Mouse (Mus musculus): ENCODE measurements around the gene Dohh. TPM values are rescaled to one million over a fixed set of nuclear protein-coding genes. Genes with fewer than 3 reads are reported as not detected.

Gene Dohh
- polyA plus RNA-seq, 1 experiment from 2014 or later, result 59.4 TPM

- 47% methylated on average over 5 of the region's 5 CpGs for WGBS
- Histone ChIP-seq H3K27me3 (replicated peaks; ENCODE audit: control insufficient read depth, insufficient read depth, low read length) (no peaks in the 10 kb centered on the region), H3K4me1 (replicated peaks; ENCODE audit: control insufficient read depth, insufficient read depth, low read length) (peaks cover 3% of the 10 kb centered on the region; the same call in 1 of the 2 replicates), H3K4me3 (ENCODE audit: low read depth, low read length) (no peak within 1 kb of the TSS), H3K9me3 (ENCODE audit: control insufficient read depth) (no peaks in the 10 kb centered on the region), H3K27ac (ENCODE audit: low read depth, low read length) (no peak within 1 kb of the TSS), H3K36me3 (ENCODE audit: control insufficient read depth, insufficient read depth) (peaks cover 34% of the 10 kb centered on the region), H3K9ac (ENCODE audit: low read depth, low read length) (no peak within 1 kb of the TSS; the same call in 1 of the 2 replicates), H3K4me2 (replicated peaks; ENCODE audit: low read depth) (no peak within 1 kb of the TSS)
- no peak for TF ChIP-seq CTCF (IDR thresholded peaks at IDR 0.05; ENCODE audit: low read depth)
- no peak for ATAC-seq
Measured at GRCm38 (mm10) chr10:81388505-81389055, 4.4 kb downstream of the Dohh start, which contains the start of gene Gm48552. TSS of gene Gm48552 (plus strand) at chr10:81389005.

- 76% methylated on average over 3 of the region's 3 CpGs for WGBS
- ATAC-seq, result no peak
- Histone ChIP-seq H3K9me3 (ENCODE audit: control insufficient read depth) (no peaks in the 10 kb centered on the region), H3K27ac (ENCODE audit: low read depth, low read length) (no peak overlapping the region), H3K36me3 (ENCODE audit: control insufficient read depth, insufficient read depth) (peaks cover 34% of the 10 kb centered on the region), H3K4me3 (ENCODE audit: low read depth, low read length) (no peak overlapping the region), H3K4me1 (replicated peaks; ENCODE audit: control insufficient read depth, insufficient read depth, low read length) (peaks cover 3% of the 10 kb centered on the region; the same call in 1 of the 2 replicates), H3K9ac (ENCODE audit: low read depth, low read length) (no peak overlapping the region; the same call in 1 of the 2 replicates), H3K27me3 (replicated peaks; ENCODE audit: control insufficient read depth, insufficient read depth, low read length) (no peaks in the 10 kb centered on the region), H3K4me2 (replicated peaks; ENCODE audit: low read depth) (no peak overlapping the region)
- no peak for TF ChIP-seq CTCF (IDR thresholded peaks at IDR 0.05; ENCODE audit: low read depth)
Measured at GRCm38 (mm10) chr10:81389373-81389772, 5.1 kb downstream of the Dohh start.

DNA sequence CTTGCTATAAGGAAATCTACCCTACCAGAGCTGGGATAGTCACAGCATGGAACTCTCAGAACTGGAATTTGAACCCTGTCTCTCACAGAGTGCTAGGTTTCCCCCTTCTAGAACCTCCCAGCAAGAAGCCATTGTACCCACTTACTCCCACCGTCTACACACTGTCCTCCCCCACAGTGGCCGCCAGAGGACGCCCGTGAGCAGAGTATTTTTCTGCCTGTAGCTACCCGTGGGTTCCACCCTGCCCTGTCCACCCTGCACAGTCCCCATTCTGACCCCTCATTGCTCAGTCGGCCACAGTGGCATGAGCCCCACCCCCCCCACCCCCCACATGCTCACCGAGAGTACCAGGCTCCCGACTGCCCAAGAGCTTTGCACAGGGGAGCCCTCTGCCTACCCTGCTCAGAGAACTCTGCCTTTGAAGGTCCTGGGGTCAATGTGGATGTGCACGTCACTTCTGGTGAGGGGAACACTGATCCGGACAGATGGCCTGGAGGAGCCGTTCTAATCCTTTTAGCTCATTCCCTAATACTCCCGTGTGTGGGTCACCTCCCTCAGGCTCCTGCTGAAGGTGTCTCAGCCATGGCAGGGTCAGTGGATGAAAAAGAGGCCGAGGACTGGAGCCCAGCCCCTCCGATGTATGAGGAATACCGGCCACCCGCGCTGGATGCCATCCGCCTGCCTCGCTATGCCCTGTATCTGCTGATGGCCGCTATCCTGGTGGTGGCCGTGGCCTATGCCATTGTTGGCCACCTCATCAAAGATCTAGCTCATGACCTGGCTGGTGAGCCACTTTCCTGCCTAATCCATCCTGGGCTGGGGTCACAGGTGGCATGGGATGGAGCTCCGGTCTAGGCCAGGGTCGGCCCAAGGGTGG is 5.8 kb downstream of the Dohh start:
- H3K9ac ChIP-seq (ENCODE audit: low read depth, low read length), result no peak overlapping the region
- H3K36me3 ChIP-seq (ENCODE audit: control insufficient read depth, insufficient read depth), result peaks cover 37% of the 10 kb centered on the region
- WGBS, result 62% methylated on average over 23 of the region's 23 CpGs
- no peak overlapping the region for H3K4me3 ChIP-seq (ENCODE audit: low read depth, low read length)
- no peaks in the 10 kb centered on the region for H3K9me3 ChIP-seq (ENCODE audit: control insufficient read depth)
- H3K27me3 ChIP-seq (replicated peaks; ENCODE audit: control insufficient read depth, insufficient read depth, low read length), result no peaks in the 10 kb centered on the region
- peak; percentile 93 for TF ChIP-seq CTCF (IDR thresholded peaks at IDR 0.05; ENCODE audit: low read depth)
- no peak overlapping the region for H3K4me2 ChIP-seq (replicated peaks; ENCODE audit: low read depth)
- no peak overlapping the region for H3K27ac ChIP-seq (ENCODE audit: low read depth, low read length)
- ATAC-seq, result no peak
- H3K4me1 ChIP-seq (replicated peaks; ENCODE audit: control insufficient read depth, insufficient read depth, low read length), result peaks cover 2% of the 10 kb centered on the region; the same call in 1 of the 2 replicates

- Histone ChIP-seq H3K27ac (ENCODE audit: low read depth, low read length) (no peak overlapping the region), H3K27me3 (replicated peaks; ENCODE audit: control insufficient read depth, insufficient read depth, low read length) (no peaks in the 10 kb centered on the region), H3K36me3 (ENCODE audit: control insufficient read depth, insufficient read depth) (peaks cover 38% of the 10 kb centered on the region), H3K9ac (ENCODE audit: low read depth, low read length) (no peak overlapping the region), H3K9me3 (ENCODE audit: control insufficient read depth) (no peaks in the 10 kb centered on the region), H3K4me1 (replicated peaks; ENCODE audit: control insufficient read depth, insufficient read depth, low read length) (no peaks in the 10 kb centered on the region; the same call in 1 of the 2 replicates), H3K4me2 (replicated peaks; ENCODE audit: low read depth) (no peak overlapping the region), H3K4me3 (ENCODE audit: low read depth, low read length) (no peak overlapping the region)
- 90% methylated on average over 13 of the region's 13 CpGs for WGBS
- TF ChIP-seq CTCF (IDR thresholded peaks at IDR 0.05; ENCODE audit: low read depth), result no peak
- ATAC-seq, result no peak
Measured at GRCm38 (mm10) chr10:81390678-81390965, 6.4 kb downstream of the Dohh start.

DNA sequence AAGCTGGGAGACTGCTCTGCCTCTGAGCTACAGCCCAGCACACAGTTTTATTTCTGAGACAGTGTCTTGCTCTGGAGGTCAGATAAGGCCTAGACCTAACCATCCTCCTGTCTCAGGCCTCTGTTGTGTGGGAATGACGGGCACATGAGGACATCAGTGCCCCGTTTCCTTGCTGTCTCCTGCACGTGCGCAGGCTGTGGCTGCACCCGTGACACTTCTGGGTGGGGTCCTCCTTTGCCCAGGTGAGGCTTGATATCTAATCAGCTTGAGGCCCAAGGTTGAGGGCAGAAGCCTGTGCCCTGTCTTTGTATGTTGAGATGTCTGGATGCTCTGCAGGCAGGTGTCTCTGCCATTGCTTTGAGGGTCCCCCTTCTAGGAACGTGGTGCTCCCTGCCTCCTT is 8.0 kb downstream of the Dohh start:
- 43% methylated on average over 6 of the region's 6 CpGs for WGBS
- TF ChIP-seq CTCF (IDR thresholded peaks at IDR 0.05; ENCODE audit: low read depth), result no peak
- ATAC-seq, result peak; percentile 85
- Histone ChIP-seq H3K27ac (ENCODE audit: low read depth, low read length) (peak overlapping the region; percentile 95), H3K4me1 (replicated peaks; ENCODE audit: control insufficient read depth, insufficient read depth, low read length) (no peaks in the 10 kb centered on the region; the same call in 1 of the 2 replicates), H3K4me3 (ENCODE audit: low read depth, low read length) (peak overlapping the region; percentile 48; the same call in 1 of the 2 replicates), H3K9ac (ENCODE audit: low read depth, low read length) (no peak overlapping the region), H3K4me2 (replicated peaks; ENCODE audit: low read depth) (peak overlapping the region; percentile 79), H3K9me3 (ENCODE audit: control insufficient read depth) (no peaks in the 10 kb centered on the region), H3K36me3 (ENCODE audit: control insufficient read depth, insufficient read depth) (peaks cover 29% of the 10 kb centered on the region), H3K27me3 (replicated peaks; ENCODE audit: control insufficient read depth, insufficient read depth, low read length) (no peaks in the 10 kb centered on the region)

DNA sequence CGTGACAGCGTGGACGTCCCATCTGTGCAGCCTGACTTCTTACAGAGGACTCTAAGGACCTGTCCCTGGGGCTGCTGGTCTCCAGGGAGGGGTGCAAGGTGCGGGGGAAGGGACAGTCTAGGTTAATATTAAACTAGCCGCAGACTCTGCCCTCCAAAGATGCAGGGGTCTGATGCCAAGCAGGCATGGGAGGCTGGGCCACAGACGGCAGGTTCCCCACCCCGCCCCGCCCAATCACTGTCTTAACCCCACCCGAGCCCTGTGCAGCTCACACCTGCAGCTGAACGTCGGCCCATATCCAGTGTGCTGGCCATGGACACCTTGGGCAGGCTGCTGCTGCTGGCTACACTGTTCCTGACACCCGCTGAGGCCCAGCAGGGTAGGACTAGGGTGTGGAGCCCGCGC is 8.6 kb downstream of the Dohh start, which contains the start of gene Smim24:
Gene Smim24 (plus strand): TSS at position 271 of the 405 bp plus-strand sequence.
- Histone ChIP-seq H3K9ac (ENCODE audit: low read depth, low read length) (peak within 1 kb of the TSS; percentile 63), H3K9me3 (ENCODE audit: control insufficient read depth) (no peaks in the 10 kb centered on the region), H3K4me2 (replicated peaks; ENCODE audit: low read depth) (peak within 1 kb of the TSS; percentile 79), H3K4me3 (ENCODE audit: low read depth, low read length) (peak within 1 kb of the TSS; percentile 48), H3K27ac (ENCODE audit: low read depth, low read length) (peak within 1 kb of the TSS; percentile 95), H3K27me3 (replicated peaks; ENCODE audit: control insufficient read depth, insufficient read depth, low read length) (no peaks in the 10 kb centered on the region), H3K4me1 (replicated peaks; ENCODE audit: control insufficient read depth, insufficient read depth, low read length) (no peaks in the 10 kb centered on the region; the same call in 1 of the 2 replicates), H3K36me3 (ENCODE audit: control insufficient read depth, insufficient read depth) (peaks cover 24% of the 10 kb centered on the region)
- 32% methylated on average over 14 of the region's 14 CpGs for WGBS
- no peak for TF ChIP-seq CTCF (IDR thresholded peaks at IDR 0.05; ENCODE audit: low read depth)
- peak; percentile 87 for ATAC-seq

Measured in intestine, postnatal 0 days (tissue).